Mouse (Mus musculus) brain, adult 2 months (tissue): ENCODE measurements at regions not wholly inside any gene's neighbourhood (a gene's known extent, or its start where the extent isn't known, plus 50 kb on each side); places are given as distances from the start of the nearest gene placed in this dataset.

Experiments
- DNase-seq: peaks from one replicate; pipeline ENCODE4 v3.0.0; 2011; ENCODE audit warnings: low read depth, low spot score

GRCm38 (mm10) chr14:106052585-106053551 lies 53.1 kb upstream of the Trim52 start:
- peak; percentile 5 for DNase-seq
